Mouse (Mus musculus) embryonic fibroblast, embryonic 13.5 days (primary cell): ENCODE data around the gene Pelo.

Experiments used
- CTCF ChIP-seq: IDR thresholded peaks from 2 replicates; pipeline ENCODE4 v1.5.1; 2011; ENCODE audit warnings: mild to moderate bottlenecking, control low read depth, low read length, moderate library complexity, borderline replicate concordance; ENCODE audit not compliant: insufficient read depth
- POLR2A ChIP-seq: IDR thresholded peaks from 2 replicates; pipeline ENCODE4 v1.6.1; 2011; ENCODE audit warnings: low read depth, mild to moderate bottlenecking, control low read depth, low read length, moderate library complexity

GRCm38 (mm10) chr13:115078997-115079685 is 10.8 kb downstream of the Pelo start:
- TF ChIP-seq CTCF (no peak), POLR2A (no peak)
